ENCODE assay signal across 8 mouse cellular contexts in the genomic region with DNA sequence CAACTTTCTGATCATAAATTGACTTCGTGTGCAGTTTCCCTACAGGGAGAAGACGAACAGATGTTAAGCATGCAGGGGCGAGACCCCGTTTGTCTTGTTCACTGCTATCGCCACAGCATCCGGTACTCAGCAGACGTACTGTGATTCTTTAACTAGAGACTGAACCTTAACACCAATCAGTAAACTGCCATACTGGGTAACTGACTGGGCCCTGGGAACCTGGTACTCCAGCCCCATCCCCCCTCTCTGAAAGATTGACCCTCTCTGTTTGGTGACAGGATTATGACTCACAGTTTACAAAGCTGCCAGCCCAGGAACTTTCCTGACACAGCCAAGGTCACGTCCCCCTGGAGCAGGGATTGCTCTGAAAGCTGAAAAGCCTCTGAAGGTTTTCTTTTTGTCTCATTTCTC. TPM values are rescaled to one million over a fixed set of nuclear protein-coding genes. Genes with fewer than 3 reads are reported as not detected.
A peak's percentile ranks its signal among the peaks of the same experiment; 100 is the strongest.
DNase-seq lines count a peak whose midpoint lies in the region; ATAC-seq and TF ChIP-seq lines count a peak whose summit lies in the region.

No protein-coding gene starts in this region.

- no peaks in the 10 kb centered on the region for H3K27me3 ChIP-seq in heart, adult 2 months (ENCODE audit: control insufficient read depth, insufficient read depth, low read length)
- no peaks in the 10 kb centered on the region for H3K27me3 ChIP-seq in lung, embryonic 15.5 days

- TF ChIP-seq EP300 in heart, adult 2 months (IDR thresholded peaks at IDR 0.05; ENCODE audit: insufficient read depth, low read depth, low read length), result no peak

- no peaks in the 10 kb centered on the region for H3K9me3 ChIP-seq in lung, embryonic 15.5 days

- intact Hi-C loops in heart, adult 2 months (cut with DNase I), result no loop called here

- TF ChIP-seq CTCF in heart, adult 2 months (IDR thresholded peaks at IDR 0.05), result no peak

- H3K4me1 ChIP-seq in heart, adult 2 months (ENCODE audit: control insufficient read depth, insufficient read depth, low read length), result peaks cover 2% of the 10 kb centered on the region; the same call in 1 of the 2 replicates
- peaks cover 9% of the 10 kb centered on the region for H3K4me1 ChIP-seq in lung, embryonic 15.5 days

- no peaks in the 10 kb centered on the region for H3K79me2 ChIP-seq in heart, adult 2 months (replicated peaks; ENCODE audit: control insufficient read depth, insufficient read depth, low read length)

- TF ChIP-seq POLR2A in heart, adult 2 months (IDR thresholded peaks at IDR 0.05; ENCODE audit: insufficient read depth, low read depth, low read length), result no peak

- peak; percentile 57; the same call in 1 of the 2 replicates for ATAC-seq in lung, embryonic 15.5 days (ENCODE audit: borderline replicate concordance, extremely low read depth, low FRiP score, low TSS enrichment)

- DNase-seq in 416B (ENCODE audit: low read depth), result peak; percentile 37
- DNase-seq in embryo, embryonic 10 days (ENCODE audit: low spot score), result peak; percentile 73
- DNase-seq in heart, adult 2 months, result peak; percentile 45 to 66
- DNase-seq in kidney, adult 18-20 months, result peak; percentile 27
- DNase-seq in skeletal muscle tissue, adult 2 months (ENCODE audit: low read depth, low spot score), result peak; percentile 60
- no peak for DNase-seq in layer of hippocampus, adult 8-10 months (ENCODE audit: low spot score in 2 of 2)
- no peak for DNase-seq in layer of hippocampus, postnatal 10 days (ENCODE audit: low spot score in 2 of 2)

- H3K36me3 ChIP-seq in heart, adult 2 months (ENCODE audit: control insufficient read depth, insufficient read depth, low read length), result no peaks in the 10 kb centered on the region
- no peaks in the 10 kb centered on the region for H3K36me3 ChIP-seq in lung, embryonic 15.5 days

- H3K27ac ChIP-seq in heart, adult 2 months, result peak overlapping the region; percentile 44
- H3K27ac ChIP-seq in lung, embryonic 15.5 days, result no peak overlapping the region

- WGBS in heart, adult 2 months, result 24% methylated on average over 8 of the region's 8 CpGs
- WGBS in lung, embryonic 15.5 days, result 2% methylated on average over 8 of the region's 8 CpGs

- peak overlapping the region; percentile 22 for H3K4me3 ChIP-seq in heart, adult 2 months
- H3K4me3 ChIP-seq in lung, embryonic 15.5 days, result peak overlapping the region; percentile 10

- H3K9ac ChIP-seq in heart, adult 2 months (ENCODE audit: low read depth, low read length), result no peak overlapping the region
- no peak overlapping the region for H3K9ac ChIP-seq in lung, embryonic 15.5 days

- peak overlapping the region; percentile 47 for H3K4me2 ChIP-seq in lung, embryonic 15.5 days

RNA-seq across cellular contexts. Expression of gene Kcnv2, which starts 42.1 kb away (rescaled TPM):
- 1 to 10 TPM; 4.2 to 5.4 TPM for total RNA-seq in heart, adult 2 months (2021)
- 2.2 and 8.9 TPM in 2 replicates for polyA plus RNA-seq in heart, adult 2 months (2012; rRNA removed)
- 0.05 TPM in 1 of 2 replicates, not detected in the other for polyA plus RNA-seq in lung, embryonic 15.5 days (2015; fragmentation: Nextera tagmentation; extraction: Ambion mirVana)
- total RNA-seq in layer of hippocampus, adult 8-10 months (2022), result under 1 TPM in 2 of 4 experiments, not detected in 2; 0.07 to 0.12 TPM
- total RNA-seq in layer of hippocampus, postnatal 10 days (2021), result under 1 TPM; 0.18 to 0.30 TPM

Comparison
In these comparisons a context has a peak if more than half of its experiments do, and no peak if none do; other contexts are left out.
1. DNase-seq: peak in 416B (single experiment), embryo, embryonic 10 days (single experiment), heart, adult 2 months (2 of 2), kidney, adult 18-20 months (single experiment) and skeletal muscle tissue, adult 2 months (single experiment); none in layer of hippocampus, adult 8-10 months (0 of 2) and layer of hippocampus, postnatal 10 days (0 of 2).
2. RNA of gene Kcnv2, which starts 42.1 kb away (total RNA-seq): 4.2 to 5.4 TPM in heart, adult 2 months; 0.18 to 0.30 TPM in layer of hippocampus, postnatal 10 days and 0.07 to 0.12 TPM in layer of hippocampus, adult 8-10 months; every median in the first group is over 4 times any median in the second.